In genomic region chr13:23464224-23464637, GRCm38 (mm10) we compare ENCODE assay signal across 8 mouse cellular contexts. TPM values are rescaled to one million over a fixed set of nuclear protein-coding genes. Genes with fewer than 3 reads are reported as not detected.
A peak's percentile ranks its signal among the peaks of the same experiment; 100 is the strongest.
DNase-seq lines count a peak whose midpoint lies in the region; ATAC-seq and TF ChIP-seq lines count a peak whose summit lies in the region.

No protein-coding gene starts in this region.

- H3K27me3 ChIP-seq in forebrain, embryonic 15.5 days, result no peaks in the 10 kb centered on the region
- no peaks in the 10 kb centered on the region for H3K27me3 ChIP-seq in intestine, embryonic 14.5 days (replicated peaks; ENCODE audit: control insufficient read depth, insufficient read depth, low read length)
- H3K27me3 ChIP-seq in lung, embryonic 14.5 days (ENCODE audit: insufficient read depth, low read length), result no peaks in the 10 kb centered on the region

- H3K4me1 ChIP-seq in forebrain, embryonic 15.5 days, result peaks cover 22% of the 10 kb centered on the region
- peaks cover 16% of the 10 kb centered on the region; the same call in 1 of the 2 replicates for H3K4me1 ChIP-seq in intestine, embryonic 14.5 days (replicated peaks; ENCODE audit: control insufficient read depth, insufficient read depth, low read length)
- no peaks in the 10 kb centered on the region for H3K4me1 ChIP-seq in lung, embryonic 14.5 days (ENCODE audit: insufficient read depth)

- no peaks in the 10 kb centered on the region for H3K36me3 ChIP-seq in forebrain, embryonic 15.5 days
- H3K36me3 ChIP-seq in intestine, embryonic 14.5 days (ENCODE audit: control insufficient read depth, insufficient read depth, low read length), result no peaks in the 10 kb centered on the region
- H3K36me3 ChIP-seq in lung, embryonic 14.5 days (ENCODE audit: insufficient read depth), result no peaks in the 10 kb centered on the region

- peak overlapping the region; percentile 59 for H3K4me3 ChIP-seq in forebrain, embryonic 15.5 days
- H3K4me3 ChIP-seq in intestine, embryonic 14.5 days (ENCODE audit: low read depth, low read length), result peak overlapping the region; percentile 55
- H3K4me3 ChIP-seq in lung, embryonic 14.5 days (ENCODE audit: low read depth, low read length), result peak overlapping the region; percentile 55

- peak overlapping the region; percentile 74 for H3K4me2 ChIP-seq in forebrain, embryonic 15.5 days (replicated peaks)
- peak overlapping the region; percentile 84 for H3K4me2 ChIP-seq in intestine, embryonic 14.5 days (ENCODE audit: low read length)
- H3K4me2 ChIP-seq in lung, embryonic 14.5 days, result peak overlapping the region; percentile 95

- no peak for TF ChIP-seq CTCF in lung, embryonic 14.5 days (IDR thresholded peaks at IDR 0.05; ENCODE audit: low read depth)

- ATAC-seq in forebrain, embryonic 15.5 days (replicated peaks), result peak; percentile 59
- ATAC-seq in intestine, embryonic 14.5 days (replicated peaks; ENCODE audit: low FRiP score, low TSS enrichment, low read depth), result peak; percentile 17; the same call in 1 of the 2 replicates
- ATAC-seq in lung, embryonic 14.5 days (ENCODE audit: insufficient read depth), result peak; percentile 32
- peak; percentile 43; the same call in 1 of the 2 replicates for ATAC-seq in neutrophil, adult 5-6 weeks (ENCODE audit: extremely low read depth, insufficient number of reproducible peaks, low FRiP score, poor library complexity, severe bottlenecking)

- H3K9me3 ChIP-seq in forebrain, embryonic 15.5 days, result no peaks in the 10 kb centered on the region
- H3K9me3 ChIP-seq in intestine, embryonic 14.5 days (ENCODE audit: control insufficient read depth, low read length), result no peaks in the 10 kb centered on the region
- H3K9me3 ChIP-seq in lung, embryonic 14.5 days (ENCODE audit: low read depth, low read length), result no peaks in the 10 kb centered on the region

- DNase-seq in urinary bladder, postnatal 14 days (ENCODE audit: low spot score), result peak; percentile 16
- DNase-seq in urinary bladder, postnatal 10 days (ENCODE audit: low spot score), result no peak
- peak; percentile 46 for DNase-seq in cerebellum, adult 11-12 months
- peak; percentile 78 for DNase-seq in intestine, embryonic 14.5 days (ENCODE audit: low spot score)
- peak; percentile 61 for DNase-seq in lung, embryonic 14.5 days
- no peak for DNase-seq in gastrocnemius, postnatal 10 days

- WGBS in forebrain, embryonic 15.5 days, result under 1% methylated on average over 29 of the region's 29 CpGs
- WGBS in intestine, embryonic 14.5 days, result under 1% methylated on average over 29 of the region's 29 CpGs
- WGBS in lung, embryonic 14.5 days, result 0% methylated on average over 29 of the region's 29 CpGs

- no peak overlapping the region for H3K27ac ChIP-seq in forebrain, embryonic 15.5 days (replicated peaks)
- H3K27ac ChIP-seq in intestine, embryonic 14.5 days (ENCODE audit: low read depth), result no peak overlapping the region
- no peak overlapping the region for H3K27ac ChIP-seq in lung, embryonic 14.5 days (ENCODE audit: low read depth)

- H3K9ac ChIP-seq in forebrain, embryonic 15.5 days (replicated peaks), result peak overlapping the region; percentile 55
- peak overlapping the region; percentile 57 for H3K9ac ChIP-seq in intestine, embryonic 14.5 days (ENCODE audit: low read length)
- peak overlapping the region; percentile 58 for H3K9ac ChIP-seq in lung, embryonic 14.5 days

RNA-seq across cellular contexts. Expression of gene Btn1a1, which starts 1.5 kb away (rescaled TPM):
- 0.05 and 0.08 TPM in 2 replicates for polyA plus RNA-seq in forebrain, embryonic 15.5 days (2015; fragmentation: Nextera tagmentation; extraction: Ambion mirVana)
- polyA plus RNA-seq in intestine, embryonic 14.5 days (2014; fragmentation: Nextera tagmentation; extraction: Ambion mirVana), result 0.05 and 0.11 TPM in 2 replicates
- polyA plus RNA-seq in lung, embryonic 14.5 days (2014; fragmentation: Nextera tagmentation; extraction: Ambion mirVana), result 0.07 and 0.18 TPM in 2 replicates
- not detected in 2 replicates for total RNA-seq in neutrophil, adult 5-6 weeks (2017)
- not detected for total RNA-seq in gastrocnemius, postnatal 10 days (2021)

RNA-seq across cellular contexts. Expression of gene Btn2a2, which starts 24.4 kb away (rescaled TPM):
- 0.11 TPM in 1 of 2 replicates, not detected in the other for polyA plus RNA-seq in forebrain, embryonic 15.5 days (2015; fragmentation: Nextera tagmentation; extraction: Ambion mirVana)
- polyA plus RNA-seq in intestine, embryonic 14.5 days (2014; fragmentation: Nextera tagmentation; extraction: Ambion mirVana), result 0.14 and 0.52 TPM in 2 replicates
- polyA plus RNA-seq in lung, embryonic 14.5 days (2014; fragmentation: Nextera tagmentation; extraction: Ambion mirVana), result 0.63 and 0.73 TPM in 2 replicates
- total RNA-seq in neutrophil, adult 5-6 weeks (2017), result 0.25 and 0.58 TPM in 2 replicates
- total RNA-seq in gastrocnemius, postnatal 10 days (2021), result under 1 TPM in 1 of 2 experiments, not detected in 1; 0.11 TPM

RNA-seq across cellular contexts. Expression of gene Abt1, which starts 40.6 kb away (rescaled TPM):
- 13.0 and 13.2 TPM in 2 replicates for polyA plus RNA-seq in forebrain, embryonic 15.5 days (2015; fragmentation: Nextera tagmentation; extraction: Ambion mirVana)
- 11.9 and 13.8 TPM in 2 replicates for polyA plus RNA-seq in intestine, embryonic 14.5 days (2014; fragmentation: Nextera tagmentation; extraction: Ambion mirVana)
- 12.7 and 13.5 TPM in 2 replicates for polyA plus RNA-seq in lung, embryonic 14.5 days (2014; fragmentation: Nextera tagmentation; extraction: Ambion mirVana)
- total RNA-seq in neutrophil, adult 5-6 weeks (2017), result 10.2 and 12.6 TPM in 2 replicates
- 1 to 10 TPM; 4.8 to 5.3 TPM for total RNA-seq in gastrocnemius, postnatal 10 days (2021)

Comparison
In these comparisons a context has a peak if more than half of its experiments do, and no peak if none do; other contexts are left out.
1. DNase-seq: peak in urinary bladder, postnatal 14 days (single experiment), cerebellum, adult 11-12 months (single experiment), intestine, embryonic 14.5 days (single experiment) and lung, embryonic 14.5 days (single experiment); none in urinary bladder, postnatal 10 days (single experiment) and gastrocnemius, postnatal 10 days (single experiment).
2. Peak in every context shown above with its lines, with median percentiles within 50 percentile points of each other: ATAC-seq, H3K4me2 ChIP-seq, H3K4me3 ChIP-seq and H3K9ac ChIP-seq.